ENCODE assay signal across 9 mouse cellular contexts in the genomic region with DNA sequence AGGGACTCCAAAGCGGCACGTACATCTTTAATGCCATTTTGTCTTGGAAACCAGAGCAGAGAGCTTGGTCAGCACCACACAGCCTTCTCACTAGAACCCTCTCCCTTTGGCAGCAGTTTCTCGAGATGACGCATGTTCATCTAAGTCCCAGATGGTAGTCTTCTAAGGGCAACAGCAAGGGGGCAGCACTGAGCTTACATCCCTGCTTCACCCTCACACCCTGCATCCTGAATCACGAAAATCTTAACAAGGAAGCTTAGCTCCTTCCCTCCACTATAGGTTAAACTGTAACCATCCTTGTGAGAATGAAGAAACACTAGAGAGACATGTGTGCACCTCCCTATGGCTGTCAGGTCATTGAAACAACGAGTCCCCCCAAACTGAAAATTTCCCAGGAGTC.
A peak's percentile ranks its signal among the peaks of the same experiment; 100 is the strongest.
DNase-seq lines count a peak whose midpoint lies in the region; ATAC-seq and TF ChIP-seq lines count a peak whose summit lies in the region.
"Had no signal": no experiment of that assay in that cellular context is flagged by ENCODE, and none has a peak within 500 bp of the region (broad histone marks: within the 10 kb centered on the region; RNA-seq: fewer than 3 reads in every experiment).

No protein-coding gene starts in this region.

- no peak overlapping the region for H3K4me2 ChIP-seq in hindbrain, embryonic 16.5 days (ENCODE audit: low read length)

- no peaks in the 10 kb centered on the region for H3K9me3 ChIP-seq in hindbrain, embryonic 16.5 days (ENCODE audit: control insufficient read depth, low read length)
- H3K9me3 ChIP-seq: megakaryocyte, embryonic 14.5 days had no signal

- intact Hi-C loops in left cerebral cortex, adult 2 months (cut with DNase I), result loop anchor here (5.0 kb wide), 2 partner anchors 679 to 744 kb away; a partner anchor contains a TSS

- no peak overlapping the region for H3K27ac ChIP-seq in left cerebral cortex, adult 2 months
- no peak overlapping the region for H3K27ac ChIP-seq in hindbrain, embryonic 16.5 days (ENCODE audit: low read depth, low read length)

- peak; percentile 7 for DNase-seq in lung, adult 2 months
- no peak for DNase-seq in lung, adult 18-20 months
- DNase-seq in WW6 (ENCODE audit: low read depth, low spot score), result peak; percentile 29
- DNase-seq in cerebellum, postnatal 10 days, result peak; percentile 77 to 82
- DNase-seq in left cerebral cortex, adult 2 months (ENCODE audit: extremely low spot score in 1 of 2, low spot score in 2 of 2), result peak; percentile 34 to 58
- DNase-seq in right cerebral cortex, adult 2 months (ENCODE audit: low spot score in 2 of 2), result peak; percentile 53 to 68

- H3K27me3 ChIP-seq in hindbrain, embryonic 16.5 days (replicated peaks; ENCODE audit: control insufficient read depth, insufficient read depth, low read length), result no peaks in the 10 kb centered on the region
- H3K27me3 ChIP-seq: megakaryocyte, embryonic 14.5 days had no signal

- H3K4me1 ChIP-seq in lung, adult 2 months (ENCODE audit: control insufficient read depth, insufficient read depth, low read length), result no peaks in the 10 kb centered on the region
- no peaks in the 10 kb centered on the region; the same call in none of the 2 replicates for H3K4me1 ChIP-seq in hindbrain, embryonic 16.5 days (ENCODE audit: control insufficient read depth, insufficient read depth, low read depth, low read length)
- H3K4me1 ChIP-seq: megakaryocyte, embryonic 14.5 days had no signal

- ATAC-seq in granulocyte monocyte progenitor cell, adult 5-6 weeks (replicated peaks; ENCODE audit: poor library complexity, severe bottlenecking), result peak; percentile 37
- no peak for ATAC-seq in hindbrain, embryonic 16.5 days

- TF ChIP-seq CTCF in lung, adult 2 months (IDR thresholded peaks at IDR 0.05; ENCODE audit: insufficient read depth, low read length), result peak; percentile 58
- TF ChIP-seq CTCF in left cerebral cortex, adult 2 months (IDR thresholded peaks at IDR 0.05), result peak; percentile 66

- no peak overlapping the region for H3K9ac ChIP-seq in hindbrain, embryonic 16.5 days (ENCODE audit: low read depth, low read length)

- WGBS in lung, adult 2 months, result 29% methylated on average over 6 of the region's 6 CpGs
- 30% methylated on average over 6 of the region's 6 CpGs for WGBS in hindbrain, embryonic 16.5 days

- no peak overlapping the region for H3K4me3 ChIP-seq in lung, adult 2 months (replicated peaks; ENCODE audit: extremely low read depth, low read depth, low read length)
- H3K4me3 ChIP-seq in left cerebral cortex, adult 2 months, result no peak overlapping the region
- no peak overlapping the region for H3K4me3 ChIP-seq in hindbrain, embryonic 16.5 days (ENCODE audit: low read length)
- H3K4me3 ChIP-seq: megakaryocyte, embryonic 14.5 days had no signal

- H3K36me3 ChIP-seq in hindbrain, embryonic 16.5 days (ENCODE audit: control insufficient read depth, insufficient read depth, low read length), result no peaks in the 10 kb centered on the region

- no peak for TF ChIP-seq POLR2A in lung, adult 2 months (IDR thresholded peaks at IDR 0.05; ENCODE audit: borderline replicate concordance, extremely low read depth, low read depth, low read length)

Comparison
In these comparisons a context has a peak if more than half of its experiments do, and no peak if none do; other contexts are left out.
1. DNase-seq: peak in lung, adult 2 months (single experiment), WW6 (single experiment), cerebellum, postnatal 10 days (2 of 2), left cerebral cortex, adult 2 months (2 of 2) and right cerebral cortex, adult 2 months (2 of 2); none in lung, adult 18-20 months (0 of 2).